Mouse (Mus musculus): ENCODE measurements around the gene Adk.

- no peak for TF ChIP-seq CTCF (IDR thresholded peaks at IDR 0.05; ENCODE audit: low read depth)
- no peak for TF ChIP-seq EP300 (IDR thresholded peaks at IDR 0.05; ENCODE audit: low read depth)
Measured at GRCm38 (mm10) chr14:21402621-21403405, 350.4 kb downstream of the Adk start.

Data from liver, embryonic 14.5 days (tissue).